Mouse (Mus musculus): Measurements from ENCODE around the gene Ptpre. TPM values are rescaled to one million over a fixed set of nuclear protein-coding genes. Genes with fewer than 3 reads are reported as not detected.
A peak's percentile ranks its signal among the peaks of the same experiment; 100 is the strongest.
"Not testable (repeated sequence)": the region's sequence is repeated elsewhere in the genome, so short reads cannot be mapped to it uniquely, and the experiment has no call there.

The Ptpre gene
- polyA plus RNA-seq, 1 experiment from 2014 or later: 4.9 TPM

GRCm38 (mm10) chr7:135564022-135564421 lies 26.7 kb downstream of the Ptpre start:
- Histone ChIP-seq H3K27me3 (no peaks in the 10 kb centered on the region), H3K36me3 (no peaks in the 10 kb centered on the region), H3K9ac (no peak overlapping the region), H3K4me3 (no peak overlapping the region), H3K4me1 (no peaks in the 10 kb centered on the region), H3K27ac (no peak overlapping the region), H3K9me3 (no peaks in the 10 kb centered on the region), H3K4me2 (no peak overlapping the region)
- no peak for ATAC-seq (ENCODE audit: insufficient number of reproducible peaks, low FRiP score, low TSS enrichment, low read depth)
- 67% methylated on average over 8 of the region's 8 CpGs for WGBS

- no peak for ATAC-seq (ENCODE audit: insufficient number of reproducible peaks, low FRiP score, low TSS enrichment, low read depth)
- Histone ChIP-seq H3K36me3 (no peaks in the 10 kb centered on the region), H3K9ac (no peak overlapping the region), H3K27me3 (no peaks in the 10 kb centered on the region), H3K4me1 (no peaks in the 10 kb centered on the region), H3K4me2 (no peak overlapping the region), H3K9me3 (no peaks in the 10 kb centered on the region), H3K27ac (no peak overlapping the region), H3K4me3 (no peak overlapping the region)
- 84% methylated on average over 5 of the region's 5 CpGs for WGBS
These were observed 28.7 kb downstream of the Ptpre start for GRCm38 (mm10) chr7:135566013-135566412.

GRCm38 (mm10) chr7:135567582-135567981 lies 30.3 kb downstream of the Ptpre start:
- no peak overlapping the region for H3K4me2 ChIP-seq
- no peaks in the 10 kb centered on the region for H3K36me3 ChIP-seq
- H3K4me1 ChIP-seq: peaks cover 6% of the 10 kb centered on the region
- ATAC-seq (ENCODE audit: insufficient number of reproducible peaks, low FRiP score, low TSS enrichment, low read depth): no peak
- 93% methylated on average over 1 of the region's 1 CpGs for WGBS
- no peak overlapping the region for H3K27ac ChIP-seq
- H3K4me3 ChIP-seq: no peak overlapping the region
- H3K9ac ChIP-seq: no peak overlapping the region
- H3K27me3 ChIP-seq: no peaks in the 10 kb centered on the region
- H3K9me3 ChIP-seq: no peaks in the 10 kb centered on the region

- H3K27me3 ChIP-seq: no peaks in the 10 kb centered on the region
- peaks cover 6% of the 10 kb centered on the region for H3K4me1 ChIP-seq
- WGBS: 57% methylated on average over 2 of the region's 2 CpGs
- H3K4me2 ChIP-seq: no peak overlapping the region
- no peak overlapping the region for H3K9ac ChIP-seq
- no peaks in the 10 kb centered on the region for H3K9me3 ChIP-seq
- ATAC-seq (ENCODE audit: insufficient number of reproducible peaks, low FRiP score, low TSS enrichment, low read depth): no peak
- H3K27ac ChIP-seq: no peak overlapping the region
- H3K4me3 ChIP-seq: no peak overlapping the region
- no peaks in the 10 kb centered on the region for H3K36me3 ChIP-seq
These were observed 31.3 kb downstream of the Ptpre start for GRCm38 (mm10) chr7:135568550-135568949.

GRCm38 (mm10) chr7:135571392-135571791 lies 34.1 kb downstream of the Ptpre start:
- Histone ChIP-seq H3K9ac (no peak overlapping the region), H3K36me3 (no peaks in the 10 kb centered on the region), H3K4me3 (no peak overlapping the region), H3K4me2 (no peak overlapping the region), H3K4me1 (peaks cover 6% of the 10 kb centered on the region), H3K27me3 (no peaks in the 10 kb centered on the region), H3K9me3 (no peaks in the 10 kb centered on the region), H3K27ac (no peak overlapping the region)
- ATAC-seq (ENCODE audit: insufficient number of reproducible peaks, low FRiP score, low TSS enrichment, low read depth): no peak

GRCm38 (mm10) chr7:135571951-135572559 lies 34.8 kb downstream of the Ptpre start:
- H3K4me2 ChIP-seq: no peak overlapping the region
- ATAC-seq (ENCODE audit: insufficient number of reproducible peaks, low FRiP score, low TSS enrichment, low read depth): peak; percentile 52; the same call in 1 of the 2 replicates
- no peaks in the 10 kb centered on the region for H3K27me3 ChIP-seq
- H3K4me1 ChIP-seq: peaks cover 6% of the 10 kb centered on the region
- no peak overlapping the region for H3K9ac ChIP-seq
- no peaks in the 10 kb centered on the region for H3K36me3 ChIP-seq
- H3K27ac ChIP-seq: 0 out of 2 replicates have a peak overlapping the region, but pooled peaks have one; percentile 14
- no peaks in the 10 kb centered on the region for H3K9me3 ChIP-seq
- 14% methylated on average over 10 of the region's 10 CpGs for WGBS
- no peak overlapping the region for H3K4me3 ChIP-seq

GRCm38 (mm10) chr7:135575319-135576069 lies 38.2 kb downstream of the Ptpre start:
- H3K27me3 ChIP-seq; H3K27ac ChIP-seq; ATAC-seq (ENCODE audit: insufficient number of reproducible peaks, low FRiP score, low TSS enrichment, low read depth); H3K36me3 ChIP-seq; H3K4me1 ChIP-seq; H3K4me3 ChIP-seq; H3K9me3 ChIP-seq; H3K4me2 ChIP-seq; H3K9ac ChIP-seq: not testable (repeated sequence)
- 77% methylated on average over 7 of the region's 7 CpGs for WGBS

GRCm38 (mm10) chr7:135576329-135576728 lies 39.0 kb downstream of the Ptpre start:
- H3K9ac ChIP-seq: no peak overlapping the region
- H3K4me1 ChIP-seq: peaks cover 6% of the 10 kb centered on the region
- H3K4me3 ChIP-seq: no peak overlapping the region
- H3K27ac ChIP-seq: no peak overlapping the region
- WGBS: 92% methylated on average over 3 of the region's 3 CpGs
- ATAC-seq (ENCODE audit: insufficient number of reproducible peaks, low FRiP score, low TSS enrichment, low read depth): no peak
- H3K4me2 ChIP-seq: no peak overlapping the region
- no peaks in the 10 kb centered on the region for H3K27me3 ChIP-seq
- H3K9me3 ChIP-seq: no peaks in the 10 kb centered on the region
- no peaks in the 10 kb centered on the region for H3K36me3 ChIP-seq

- H3K36me3 ChIP-seq: no peaks in the 10 kb centered on the region
- no peaks in the 10 kb centered on the region for H3K9me3 ChIP-seq
- H3K27me3 ChIP-seq: no peaks in the 10 kb centered on the region
- H3K4me1 ChIP-seq: no peaks in the 10 kb centered on the region
- 69% methylated on average over 16 of the region's 16 CpGs for WGBS
- no peak overlapping the region for H3K9ac ChIP-seq
- no peak overlapping the region for H3K4me3 ChIP-seq
- no peak overlapping the region for H3K4me2 ChIP-seq
- ATAC-seq (ENCODE audit: insufficient number of reproducible peaks, low FRiP score, low TSS enrichment, low read depth): no peak
- no peak overlapping the region for H3K27ac ChIP-seq
These were observed 41.5 kb downstream of the Ptpre start for GRCm38 (mm10) chr7:135578715-135579325.

GRCm38 (mm10) chr7:135580306-135581091 lies 43.2 kb downstream of the Ptpre start:
- WGBS: 67% methylated on average over 7 of the region's 7 CpGs
- Histone ChIP-seq H3K9ac (no peak overlapping the region), H3K4me3 (no peak overlapping the region), H3K9me3 (no peaks in the 10 kb centered on the region), H3K27me3 (no peaks in the 10 kb centered on the region), H3K27ac (no peak overlapping the region), H3K4me2 (no peak overlapping the region), H3K4me1 (no peaks in the 10 kb centered on the region), H3K36me3 (no peaks in the 10 kb centered on the region)
- no peak for ATAC-seq (ENCODE audit: insufficient number of reproducible peaks, low FRiP score, low TSS enrichment, low read depth)

- H3K4me2 ChIP-seq: no peak overlapping the region
- no peak overlapping the region for H3K4me3 ChIP-seq
- H3K27ac ChIP-seq: no peak overlapping the region
- WGBS: 77% methylated on average over 5 of the region's 5 CpGs
- no peaks in the 10 kb centered on the region for H3K27me3 ChIP-seq
- no peaks in the 10 kb centered on the region for H3K36me3 ChIP-seq
- no peak for ATAC-seq (ENCODE audit: insufficient number of reproducible peaks, low FRiP score, low TSS enrichment, low read depth)
- no peak overlapping the region for H3K9ac ChIP-seq
- H3K4me1 ChIP-seq: no peaks in the 10 kb centered on the region
- no peaks in the 10 kb centered on the region for H3K9me3 ChIP-seq
These were observed 43.8 kb downstream of the Ptpre start for GRCm38 (mm10) chr7:135581128-135581527.

Data from limb, embryonic 15.5 days (tissue).